Mouse (Mus musculus): ENCODE data around the gene Rpf1. TPM values are rescaled to one million over a fixed set of nuclear protein-coding genes. Genes with fewer than 3 reads are reported as not detected.

Rpf1 gene
- polyA plus RNA-seq, 1 experiment: not detected

DNA sequence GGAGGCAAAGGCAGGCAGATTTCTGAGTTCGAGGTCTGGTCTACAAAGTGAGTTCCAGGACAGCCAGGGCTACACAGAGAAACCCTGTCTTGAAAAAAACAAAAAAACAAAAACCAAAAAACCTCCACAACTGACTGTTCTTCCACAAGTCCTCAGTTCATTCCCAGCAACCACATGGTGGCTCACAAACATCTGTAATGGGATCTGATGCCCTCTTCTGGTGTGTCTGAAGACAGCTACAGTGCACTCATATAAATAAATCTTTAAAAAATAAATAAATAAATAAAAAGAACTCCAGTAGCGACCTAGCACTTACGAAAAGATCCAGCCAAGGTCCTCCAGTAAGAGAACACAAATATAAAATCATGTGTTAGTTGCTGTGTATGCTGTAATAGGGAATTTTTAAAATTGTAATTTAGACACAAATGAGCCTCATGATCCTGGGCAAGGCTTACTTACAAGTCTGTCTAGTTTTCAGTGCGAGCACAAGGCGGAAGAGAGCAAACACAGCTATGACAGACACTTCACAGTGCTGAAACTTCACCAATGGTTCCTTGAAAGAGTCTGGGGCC lies 917 bp downstream of the Rpf1 start:
- Histone ChIP-seq H3K27ac (ENCODE audit: insufficient read depth, low read depth, low read length) (peak overlapping the region; percentile 55; the same call in 1 of the 2 replicates), H3K4me1 (ENCODE audit: control insufficient read depth, insufficient read depth, low read length) (0 out of 2 replicates have a peak, but pooled peaks cover 2% of the 10 kb centered on the region), H3K4me3 (ENCODE audit: insufficient read depth, low read depth, low read length) (peak overlapping the region; percentile 86)
- 14% methylated on average over 5 of the region's 5 CpGs for WGBS
- no peak for TF ChIP-seq POLR2A (IDR thresholded peaks at IDR 0.05; ENCODE audit: insufficient read depth, low read depth, low read length)
- no peak for TF ChIP-seq CTCF (IDR thresholded peaks at IDR 0.05; ENCODE audit: insufficient read depth, low read depth, low read length)

DNA sequence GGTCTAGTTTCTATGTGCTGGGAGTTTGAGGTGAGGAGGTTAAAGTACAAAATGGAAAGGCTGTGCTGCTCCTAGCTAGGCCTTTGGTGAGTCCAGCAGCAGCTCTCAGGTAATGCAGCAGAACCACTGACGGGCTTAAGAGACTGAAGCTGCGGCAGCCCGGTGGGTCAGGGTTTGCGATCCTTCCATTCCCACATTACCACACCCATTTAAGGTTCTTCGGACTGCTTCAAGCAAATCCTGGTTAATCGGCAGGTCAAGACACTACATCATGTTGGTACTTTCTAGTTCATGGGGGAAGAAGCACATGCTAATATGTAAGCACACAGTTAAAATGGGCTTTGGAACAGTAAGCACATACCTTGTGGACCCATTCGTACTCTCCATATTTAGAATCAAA lies 14.5 kb downstream of the Rpf1 start:
- Histone ChIP-seq H3K4me1 (ENCODE audit: control insufficient read depth, insufficient read depth, low read length) (no peaks in the 10 kb centered on the region), H3K4me3 (ENCODE audit: insufficient read depth, low read depth, low read length) (no peak overlapping the region), H3K27ac (ENCODE audit: insufficient read depth, low read depth, low read length) (no peak overlapping the region)
- WGBS: 95% methylated on average over 7 of the region's 7 CpGs
- TF ChIP-seq CTCF (IDR thresholded peaks at IDR 0.05; ENCODE audit: insufficient read depth, low read depth, low read length) (no peak), POLR2A (IDR thresholded peaks at IDR 0.05; ENCODE audit: insufficient read depth, low read depth, low read length) (no peak)

DNA sequence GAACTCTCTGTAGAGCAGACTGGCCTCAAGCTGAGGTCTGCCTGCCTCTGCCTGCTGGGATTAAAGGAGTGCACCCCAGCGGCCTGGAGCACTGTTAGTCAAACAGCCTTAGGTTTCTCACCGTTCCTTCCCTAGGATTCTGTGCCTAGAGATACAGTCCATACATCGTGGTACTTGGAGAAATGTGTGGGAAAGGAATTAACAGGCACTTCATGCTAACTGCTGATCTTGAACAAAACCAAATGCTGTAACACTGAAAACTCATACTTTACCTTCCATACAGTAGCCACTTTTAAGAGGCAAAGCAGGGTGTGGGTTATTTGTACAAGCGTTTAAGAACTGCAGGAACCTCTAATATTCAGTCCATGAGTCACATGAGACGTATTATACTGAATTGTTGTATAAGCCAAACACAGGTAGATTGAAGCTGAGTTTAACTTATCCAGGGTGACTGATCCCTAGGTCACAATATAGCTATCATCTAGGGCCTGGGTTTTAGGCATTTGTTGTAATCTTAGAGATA lies 19.6 kb downstream of the Rpf1 start:
- WGBS: 51% methylated on average over 5 of the region's 5 CpGs
- H3K4me1 ChIP-seq (ENCODE audit: control insufficient read depth, insufficient read depth, low read length): peaks cover 4% of the 10 kb centered on the region
- no peak overlapping the region for H3K27ac ChIP-seq (ENCODE audit: insufficient read depth, low read depth, low read length)
- TF ChIP-seq POLR2A (IDR thresholded peaks at IDR 0.05; ENCODE audit: insufficient read depth, low read depth, low read length) (no peak), CTCF (IDR thresholded peaks at IDR 0.05; ENCODE audit: insufficient read depth, low read depth, low read length) (no peak)
- no peak overlapping the region for H3K4me3 ChIP-seq (ENCODE audit: insufficient read depth, low read depth, low read length)

DNA sequence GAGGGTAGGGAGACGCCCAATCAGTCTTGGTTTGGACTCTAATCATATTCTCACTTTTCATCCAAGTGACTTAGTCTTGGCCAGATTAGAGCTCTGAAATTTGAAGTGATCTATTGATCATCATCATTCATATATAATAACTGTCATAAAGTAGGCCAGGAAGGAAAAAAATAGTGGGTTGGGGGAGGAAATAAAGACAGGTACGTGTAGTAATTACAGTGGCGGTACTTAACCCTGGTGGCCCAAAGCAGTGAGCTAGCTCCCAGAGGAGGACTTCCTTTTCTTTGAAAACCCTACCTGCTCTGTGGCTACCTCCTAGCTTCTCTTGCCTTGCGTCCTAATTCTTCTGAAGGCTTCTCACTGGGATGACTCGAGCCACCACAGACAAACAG lies 20.4 kb downstream of the Rpf1 start:
- Histone ChIP-seq H3K27ac (ENCODE audit: insufficient read depth, low read depth, low read length) (no peak overlapping the region), H3K4me1 (ENCODE audit: control insufficient read depth, insufficient read depth, low read length) (peaks cover 4% of the 10 kb centered on the region), H3K4me3 (ENCODE audit: insufficient read depth, low read depth, low read length) (no peak overlapping the region)
- 39% methylated on average over 5 of the region's 5 CpGs for WGBS
- TF ChIP-seq CTCF (IDR thresholded peaks at IDR 0.05; ENCODE audit: insufficient read depth, low read depth, low read length): no peak
- no peak for TF ChIP-seq POLR2A (IDR thresholded peaks at IDR 0.05; ENCODE audit: insufficient read depth, low read depth, low read length)

DNA sequence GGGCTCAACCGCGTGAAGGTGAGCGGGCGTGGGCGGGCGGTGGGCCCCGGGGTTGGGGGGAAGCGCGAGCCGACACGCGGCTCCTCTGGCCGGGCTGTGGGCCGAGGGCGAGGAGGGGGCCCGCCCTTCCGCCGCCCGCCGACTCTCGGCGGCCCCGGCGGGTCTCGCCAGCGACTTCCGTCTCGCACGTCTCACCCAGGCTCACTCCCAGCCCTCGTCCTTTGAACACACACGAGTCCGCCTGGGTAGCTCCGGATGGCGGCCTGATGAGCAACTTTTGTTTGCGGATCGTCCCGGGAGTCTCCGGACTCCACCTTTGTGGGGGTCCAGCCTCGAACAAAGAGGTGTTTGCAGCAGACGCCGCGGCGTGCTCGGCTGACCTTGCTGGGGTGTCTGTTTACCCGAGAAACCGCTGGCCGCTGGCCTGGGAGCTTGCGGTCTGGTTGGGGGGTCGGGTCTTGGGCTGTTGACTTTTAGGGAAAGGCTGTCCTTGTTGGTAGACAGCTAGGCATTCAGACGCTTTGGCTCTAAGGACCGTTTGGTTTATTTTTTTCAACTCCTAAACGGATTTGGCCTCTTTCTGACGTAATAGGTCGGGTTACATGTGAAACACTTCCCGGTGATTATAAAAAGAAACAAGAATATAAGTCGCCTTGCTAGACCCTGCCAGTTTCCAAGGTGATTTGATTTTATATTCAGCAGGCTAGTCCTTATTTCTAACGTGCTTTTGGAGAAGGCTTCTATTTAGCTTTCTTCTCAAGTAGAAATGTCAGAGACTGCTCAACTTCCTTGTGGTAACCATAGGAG lies 21.0 kb downstream of the Rpf1 start:
- Histone ChIP-seq H3K4me3 (ENCODE audit: insufficient read depth, low read depth, low read length) (peak overlapping the region; percentile 61), H3K27ac (ENCODE audit: insufficient read depth, low read depth, low read length) (peak overlapping the region; percentile 75; the same call in 1 of the 2 replicates), H3K4me1 (ENCODE audit: control insufficient read depth, insufficient read depth, low read length) (peaks cover 4% of the 10 kb centered on the region)
- WGBS: under 1% methylated on average over 57 of the region's 57 CpGs
- TF ChIP-seq CTCF (IDR thresholded peaks at IDR 0.05; ENCODE audit: insufficient read depth, low read depth, low read length) (no peak), POLR2A (IDR thresholded peaks at IDR 0.05; ENCODE audit: insufficient read depth, low read depth, low read length) (no peak)

DNA sequence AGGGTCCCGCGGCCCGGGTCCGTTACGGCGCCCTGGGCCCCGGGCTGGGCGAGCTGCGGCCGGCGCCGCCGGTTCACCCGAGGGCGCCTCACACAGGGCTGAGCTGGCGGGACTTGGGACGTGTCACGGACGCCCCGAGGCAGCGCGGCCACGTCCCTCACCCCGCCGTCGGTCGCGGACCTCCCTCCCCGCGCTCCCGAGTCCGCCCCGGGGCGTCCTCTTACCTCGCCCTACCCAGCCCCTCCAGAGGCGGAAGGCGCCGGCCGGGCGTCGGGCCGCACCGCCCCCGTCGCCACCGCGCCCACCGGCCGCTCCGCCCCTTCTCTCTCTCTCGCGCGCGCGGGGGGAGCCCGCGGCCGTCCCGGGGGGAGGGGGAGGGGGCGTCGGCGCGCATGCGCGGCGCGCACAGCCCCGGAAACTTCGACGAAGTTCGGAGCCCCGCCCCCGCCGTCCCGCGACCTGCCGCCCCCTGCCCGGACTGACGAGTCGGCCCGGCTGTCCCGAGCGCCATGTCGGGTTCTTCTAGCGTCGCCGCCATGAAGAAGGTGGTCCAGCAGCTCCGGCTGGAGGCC lies 21.7 kb downstream of the Rpf1 start, which contains the start of the genes Spata1 and Gng5:
Gene Spata1 (minus strand): TSS at position 323 of the 572 bp plus-strand sequence.
Gene Gng5 (plus strand): TSS at position 377 of the 572 bp plus-strand sequence.
- peaks cover 4% of the 10 kb centered on the region for H3K4me1 ChIP-seq (ENCODE audit: control insufficient read depth, insufficient read depth, low read length)
- peak within 1 kb of the TSS; percentile 61 for H3K4me3 ChIP-seq (ENCODE audit: insufficient read depth, low read depth, low read length)
- TF ChIP-seq POLR2A (IDR thresholded peaks at IDR 0.05; ENCODE audit: insufficient read depth, low read depth, low read length): peak; percentile 36; the same call in 1 of the 2 replicates
- TF ChIP-seq CTCF (IDR thresholded peaks at IDR 0.05; ENCODE audit: insufficient read depth, low read depth, low read length): no peak
- H3K27ac ChIP-seq (ENCODE audit: insufficient read depth, low read depth, low read length): peak within 1 kb of the TSS; percentile 75; the same call in 1 of the 2 replicates
- under 1% methylated on average over 79 of the region's 88 CpGs for WGBS

DNA sequence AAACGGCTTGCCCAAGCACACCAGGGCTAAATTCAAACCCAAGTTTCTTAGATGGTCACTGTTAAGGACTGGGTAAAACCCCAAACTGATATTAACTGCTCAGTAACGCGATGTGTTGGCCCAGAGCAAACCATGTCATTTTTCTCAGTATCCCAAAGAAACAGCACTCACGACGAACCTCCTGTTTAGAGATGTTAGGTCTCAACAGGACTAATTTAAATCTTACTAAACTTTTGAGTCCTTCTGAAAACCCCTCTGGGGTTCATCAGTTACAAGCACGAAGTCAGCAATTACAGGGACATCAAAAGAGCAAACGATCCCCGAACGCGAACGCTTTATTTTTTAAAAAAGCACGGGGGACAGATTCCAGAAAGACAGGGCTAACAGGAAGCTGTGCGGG lies 22.2 kb downstream of the Rpf1 start:
- TF ChIP-seq POLR2A (IDR thresholded peaks at IDR 0.05; ENCODE audit: insufficient read depth, low read depth, low read length) (no peak), CTCF (IDR thresholded peaks at IDR 0.05; ENCODE audit: insufficient read depth, low read depth, low read length) (no peak)
- H3K4me1 ChIP-seq (ENCODE audit: control insufficient read depth, insufficient read depth, low read length): peaks cover 4% of the 10 kb centered on the region
- no peak overlapping the region for H3K27ac ChIP-seq (ENCODE audit: insufficient read depth, low read depth, low read length)
- WGBS: 10% methylated on average over 13 of the region's 13 CpGs
- peak overlapping the region; percentile 61 for H3K4me3 ChIP-seq (ENCODE audit: insufficient read depth, low read depth, low read length)

DNA sequence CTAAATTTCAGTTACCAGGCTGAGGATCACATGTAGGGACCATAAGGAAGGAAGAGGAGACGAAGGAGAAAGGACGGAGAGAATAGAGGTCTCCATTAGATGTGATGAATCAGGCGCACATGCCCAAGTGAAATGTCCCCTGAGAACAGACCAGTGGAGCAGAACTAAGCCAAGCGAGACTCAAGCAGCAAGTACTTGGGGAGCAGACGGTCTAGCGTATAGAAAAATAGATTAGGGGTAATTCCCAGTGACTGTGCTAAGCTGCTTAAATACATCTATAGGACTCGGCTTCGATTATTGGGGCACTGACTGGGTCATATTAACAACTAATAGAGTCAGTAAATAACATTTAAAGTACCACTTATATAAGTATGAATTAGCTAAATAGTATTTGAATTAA lies 26.3 kb downstream of the Rpf1 start:
- peaks cover under 1% of the 10 kb centered on the region for H3K4me1 ChIP-seq (ENCODE audit: control insufficient read depth, insufficient read depth, low read length)
- H3K4me3 ChIP-seq (ENCODE audit: insufficient read depth, low read depth, low read length): no peak overlapping the region
- 76% methylated on average over 8 of the region's 8 CpGs for WGBS
- TF ChIP-seq CTCF (IDR thresholded peaks at IDR 0.05; ENCODE audit: insufficient read depth, low read depth, low read length) (no peak), POLR2A (IDR thresholded peaks at IDR 0.05; ENCODE audit: insufficient read depth, low read depth, low read length) (no peak)
- H3K27ac ChIP-seq (ENCODE audit: insufficient read depth, low read depth, low read length): no peak overlapping the region
